Mouse (Mus musculus) forebrain, embryonic 11.5 days (tissue): ENCODE measurements around the gene Irf4. TPM values are rescaled to one million over a fixed set of nuclear protein-coding genes. Genes with fewer than 3 reads are reported as not detected.

ENCODE experiments used
- ATAC-seq: fragments of 200-750 bp; cut with Nextera tagmentation; replicated peaks from 2 replicates; pipeline ENCODE4 v1.8.0; 2017; ENCODE audit warnings: moderate TSS enrichment; ENCODE audit not compliant: low FRiP score
- DNase-seq: peaks from one replicate; pipeline ENCODE4 v3.0.0-alpha.2; 2017; ENCODE audit warnings: low spot score
- H3K27ac ChIP-seq: fragments of 300-500 bp; sonication (generic); 2 replicates; pipeline ENCODE4 v1.5.1; 2014; ENCODE audit warnings: low read depth, low read length
- H3K27me3 ChIP-seq: fragments of 300-500 bp; sonication (generic); 2 replicates; pipeline ENCODE4 v1.6.1; 2014; ENCODE audit warnings: mild to moderate bottlenecking, low read length, mixed read lengths; ENCODE audit not compliant: control insufficient read depth, insufficient read depth
- H3K36me3 ChIP-seq: fragments of 300-500 bp; sonication (generic); 2 replicates; pipeline ENCODE4 v1.6.1; 2014; ENCODE audit warnings: mild to moderate bottlenecking, low read length, moderate library complexity, mixed read lengths; ENCODE audit not compliant: control insufficient read depth, insufficient read depth
- H3K4me1 ChIP-seq: fragments of 300-500 bp; sonication (generic); replicated peaks from 2 replicates; pipeline ENCODE4 v1.6.1; 2014; ENCODE audit warnings: low read length, mixed read lengths; ENCODE audit not compliant: control insufficient read depth, insufficient read depth
- H3K4me2 ChIP-seq: fragments of 300-500 bp; sonication (generic); 2 replicates; pipeline ENCODE4 v1.6.1; 2014; ENCODE audit warnings: low read depth, mild to moderate bottlenecking, low read length, moderate library complexity, mixed read lengths; ENCODE audit not compliant: severe bottlenecking
- H3K4me3 ChIP-seq: fragments of 300-500 bp; sonication (generic); 2 replicates; pipeline ENCODE4 v1.5.1; 2014; ENCODE audit warnings: low read depth, low read length
- H3K9ac ChIP-seq: fragments of 300-500 bp; sonication (generic); 2 replicates; pipeline ENCODE4 v1.6.1; 2014; ENCODE audit warnings: low read length
- H3K9me3 ChIP-seq: fragments of 300-500 bp; sonication (generic); 2 replicates; pipeline ENCODE4 v1.6.1; 2016; ENCODE audit warnings: low read length, mixed read lengths; ENCODE audit not compliant: control insufficient read depth
- WGBS: fragments of 180-500 bp; shearing (Covaris S2); extraction: QIAGEN DNeasy Blood & Tissue Kit; methylation state at CpG from one replicate; pipeline ENCODE4 v1.1.7; 2014; 5-methylcytosine and 5-hydroxymethylcytosine counted together
- polyA plus RNA-seq: library from polyadenylated mRNA; unstranded; fragments of >200 nt; fragmentation: Nextera tagmentation; extraction: Ambion mirVana; gene quantifications from 2 replicates; pipeline ENCODE4 v1.2.1, GENCODE M21; 2014

The Irf4 gene
- polyA plus RNA-seq, 1 experiment from 2014 or later = 0.07 TPM

GRCm38 (mm10) chr13:30715573-30715972 lies 33.5 kb upstream of the Irf4 start:
- Histone ChIP-seq H3K9ac (no peak overlapping the region), H3K9me3 (no peaks in the 10 kb centered on the region), H3K4me3 (no peak overlapping the region), H3K27me3 (no peaks in the 10 kb centered on the region), H3K4me2 (no peak overlapping the region), H3K36me3 (no peaks in the 10 kb centered on the region), H3K4me1 (no peaks in the 10 kb centered on the region), H3K27ac (no peak overlapping the region)
- WGBS = 83% methylated on average over 4 of the region's 4 CpGs
- no peak for DNase-seq
- ATAC-seq = no peak

GRCm38 (mm10) chr13:30716611-30717010 lies 32.4 kb upstream of the Irf4 start:
- no peak overlapping the region for H3K4me3 ChIP-seq
- H3K9ac ChIP-seq = no peak overlapping the region
- ATAC-seq (no peak), DNase-seq (no peak)
- H3K4me1 ChIP-seq = no peaks in the 10 kb centered on the region
- no peak overlapping the region for H3K4me2 ChIP-seq
- WGBS = 73% methylated on average over 5 of the region's 5 CpGs
- H3K27me3 ChIP-seq = no peaks in the 10 kb centered on the region
- H3K27ac ChIP-seq = no peak overlapping the region
- H3K9me3 ChIP-seq = no peaks in the 10 kb centered on the region
- H3K36me3 ChIP-seq = no peaks in the 10 kb centered on the region

DNA sequence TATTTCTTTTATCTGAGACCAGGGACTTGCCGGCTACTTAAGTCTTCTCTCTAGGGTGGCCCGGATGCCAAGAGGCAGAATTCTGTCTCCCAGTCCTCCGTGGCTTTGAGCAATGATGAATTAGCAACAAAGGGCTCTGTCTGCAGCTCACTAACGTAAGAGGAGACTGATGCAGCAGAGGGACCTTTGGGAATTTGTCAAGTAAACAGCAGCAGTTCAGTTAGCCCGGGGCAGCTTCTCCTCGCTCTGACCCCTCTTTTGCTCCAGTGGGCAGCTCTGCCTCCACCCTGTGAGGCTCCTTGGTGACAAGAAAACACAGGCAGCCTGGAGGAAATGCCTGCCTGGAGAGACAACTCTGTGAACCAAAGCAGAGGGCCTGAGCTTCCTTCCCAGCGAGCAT lies 26.4 kb upstream of the Irf4 start:
- DNase-seq (peak; percentile 55), ATAC-seq (no peak)
- H3K4me2 ChIP-seq = 0 out of 2 replicates have a peak overlapping the region, but pooled peaks have one; percentile 11
- H3K9ac ChIP-seq = no peak overlapping the region; the same call in 1 of the 2 replicates
- H3K9me3 ChIP-seq = no peaks in the 10 kb centered on the region
- H3K4me3 ChIP-seq = no peak overlapping the region
- no peaks in the 10 kb centered on the region for H3K36me3 ChIP-seq
- 0 out of 2 replicates have a peak, but pooled peaks cover 4% of the 10 kb centered on the region for H3K4me1 ChIP-seq
- 18% methylated on average over 7 of the region's 7 CpGs for WGBS
- H3K27ac ChIP-seq = no peak overlapping the region
- no peaks in the 10 kb centered on the region for H3K27me3 ChIP-seq

- 70% methylated on average over 5 of the region's 5 CpGs for WGBS
- Histone ChIP-seq H3K9me3 (no peaks in the 10 kb centered on the region), H3K4me1 (0 out of 2 replicates have a peak, but pooled peaks cover 4% of the 10 kb centered on the region), H3K4me2 (no peak overlapping the region), H3K4me3 (no peak overlapping the region), H3K27ac (no peak overlapping the region), H3K36me3 (no peaks in the 10 kb centered on the region), H3K9ac (no peak overlapping the region), H3K27me3 (no peaks in the 10 kb centered on the region)
- DNase-seq (no peak), ATAC-seq (no peak)
Measured at GRCm38 (mm10) chr13:30723258-30723657, 25.8 kb upstream of the Irf4 start.

GRCm38 (mm10) chr13:30723858-30724257 lies 25.2 kb upstream of the Irf4 start:
- Histone ChIP-seq H3K27me3 (no peaks in the 10 kb centered on the region), H3K9ac (no peak overlapping the region), H3K4me1 (0 out of 2 replicates have a peak, but pooled peaks cover 4% of the 10 kb centered on the region), H3K27ac (no peak overlapping the region), H3K36me3 (no peaks in the 10 kb centered on the region), H3K4me2 (no peak overlapping the region), H3K9me3 (no peaks in the 10 kb centered on the region), H3K4me3 (no peak overlapping the region)
- no peak for DNase-seq
- WGBS = 62% methylated on average over 8 of the region's 8 CpGs
- no peak for ATAC-seq

DNA sequence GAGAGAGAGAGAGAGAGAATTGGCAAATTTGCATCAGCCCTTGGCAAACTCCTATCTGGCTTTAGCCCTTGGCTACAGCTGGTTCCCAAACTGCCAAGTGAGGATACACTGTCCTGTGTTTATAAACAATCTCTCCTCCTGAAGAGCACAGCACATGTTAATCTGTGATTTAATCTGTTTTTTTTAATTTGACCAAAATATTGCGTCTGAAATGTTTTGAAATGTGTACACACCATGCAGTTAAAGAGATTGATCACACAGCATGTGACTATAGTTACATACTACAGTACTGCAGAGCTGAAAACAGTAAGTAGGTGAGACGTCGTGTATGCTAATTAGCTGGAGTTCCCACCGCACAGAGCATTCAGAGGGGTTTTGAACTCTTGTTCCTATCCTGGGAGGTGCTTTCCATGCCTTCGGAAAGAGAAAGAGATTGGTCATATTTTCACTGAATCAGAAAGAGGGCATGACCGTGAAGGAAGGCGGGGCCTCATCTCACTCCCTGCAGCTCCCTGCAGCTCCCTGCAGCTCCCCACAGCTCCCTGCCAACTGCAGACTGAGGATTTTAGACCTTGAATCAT lies 24.2 kb upstream of the Irf4 start:
- WGBS = 31% methylated on average over 7 of the region's 7 CpGs
- no peak for DNase-seq

GRCm38 (mm10) chr13:30726879-30727278 lies 22.1 kb upstream of the Irf4 start:
- WGBS = 93% methylated on average over 4 of the region's 4 CpGs
- H3K4me2 ChIP-seq = no peak overlapping the region
- H3K36me3 ChIP-seq = no peaks in the 10 kb centered on the region
- no peaks in the 10 kb centered on the region for H3K9me3 ChIP-seq
- no peak overlapping the region for H3K9ac ChIP-seq
- ATAC-seq (no peak), DNase-seq (no peak)
- H3K27ac ChIP-seq = no peak overlapping the region
- no peaks in the 10 kb centered on the region for H3K27me3 ChIP-seq
- no peak overlapping the region for H3K4me3 ChIP-seq
- H3K4me1 ChIP-seq = 0 out of 2 replicates have a peak, but pooled peaks cover 4% of the 10 kb centered on the region

More for the DNA sequence above, 24.2 kb upstream of the Irf4 start:
- H3K27ac ChIP-seq = no peak overlapping the region
- H3K36me3 ChIP-seq = no peaks in the 10 kb centered on the region
- no peak overlapping the region for H3K4me3 ChIP-seq
- no peak overlapping the region for H3K9ac ChIP-seq
- no peak overlapping the region for H3K4me2 ChIP-seq
- ATAC-seq = no peak
- no peaks in the 10 kb centered on the region for H3K27me3 ChIP-seq
- no peaks in the 10 kb centered on the region for H3K9me3 ChIP-seq
- H3K4me1 ChIP-seq = 0 out of 2 replicates have a peak, but pooled peaks cover 4% of the 10 kb centered on the region

GRCm38 (mm10) chr13:30728155-30728554 lies 20.9 kb upstream of the Irf4 start:
- Histone ChIP-seq H3K27me3 (no peaks in the 10 kb centered on the region), H3K27ac (no peak overlapping the region), H3K36me3 (no peaks in the 10 kb centered on the region), H3K4me3 (no peak overlapping the region), H3K9me3 (no peaks in the 10 kb centered on the region), H3K9ac (no peak overlapping the region), H3K4me1 (no peaks in the 10 kb centered on the region), H3K4me2 (no peak overlapping the region)
- ATAC-seq (no peak), DNase-seq (no peak)
- 91% methylated on average over 7 of the region's 7 CpGs for WGBS

DNA sequence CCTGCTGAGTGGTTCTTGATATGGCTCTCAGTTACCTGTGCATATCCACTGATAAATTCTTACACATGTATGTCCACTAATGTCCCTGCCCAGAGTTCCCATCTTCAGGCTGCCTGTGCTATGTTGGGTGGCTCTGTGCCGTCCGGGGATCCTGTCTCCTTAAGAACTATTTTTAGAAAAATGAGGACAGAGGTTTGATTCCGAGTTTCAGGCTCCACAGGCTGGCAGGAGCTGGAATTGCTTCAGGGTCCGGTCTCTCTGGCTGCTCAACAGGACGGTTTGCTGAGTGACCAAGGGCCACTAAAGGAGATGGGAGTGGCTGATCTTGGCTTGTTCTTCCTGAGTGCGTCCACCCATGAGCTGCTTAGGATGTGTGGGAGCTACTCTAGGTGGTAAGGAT lies 19.8 kb upstream of the Irf4 start:
- Histone ChIP-seq H3K4me3 (no peak overlapping the region), H3K9ac (no peak overlapping the region), H3K4me2 (no peak overlapping the region), H3K27me3 (no peaks in the 10 kb centered on the region), H3K9me3 (no peaks in the 10 kb centered on the region), H3K27ac (no peak overlapping the region), H3K36me3 (no peaks in the 10 kb centered on the region), H3K4me1 (no peaks in the 10 kb centered on the region)
- 56% methylated on average over 6 of the region's 6 CpGs for WGBS
- DNase-seq = no peak
- no peak for ATAC-seq
